Mouse (Mus musculus): ENCODE measurements at regions not wholly inside any gene's neighbourhood (a gene's known extent, or its start where the extent isn't known, plus 50 kb on each side); places are given as distances from the start of the nearest gene placed in this dataset.

- no peak for DNase-seq (ENCODE audit: low spot score in 2 of 2)
Measured at GRCm38 (mm10) chr13:6374570-6375173, 173.3 kb upstream of the Pitrm1 start.

- DNase-seq (ENCODE audit: low spot score in 2 of 2) = no peak
Measured at GRCm38 (mm10) chr13:6377919-6378318, 170.0 kb upstream of the Pitrm1 start.

GRCm38 (mm10) chr13:6395562-6396223 lies 152.3 kb upstream of the Pitrm1 start:
- no peak for DNase-seq (ENCODE audit: low spot score in 2 of 2)

- DNase-seq (ENCODE audit: low spot score in 2 of 2) = no peak
Measured at GRCm38 (mm10) chr13:6397648-6398047, 150.3 kb upstream of the Pitrm1 start.

GRCm38 (mm10) chr13:6431821-6432220 lies 116.1 kb upstream of the Pitrm1 start:
- DNase-seq (ENCODE audit: low spot score in 2 of 2) = no peak

GRCm38 (mm10) chr13:6446976-6447375 lies 101.0 kb upstream of the Pitrm1 start:
- DNase-seq (ENCODE audit: low spot score in 2 of 2) = no peak

GRCm38 (mm10) chr13:6461363-6461762 lies 86.6 kb upstream of the Pitrm1 start:
- DNase-seq (ENCODE audit: low spot score in 2 of 2) = no peak

GRCm38 (mm10) chr13:6465911-6466419 lies 82.0 kb upstream of the Pitrm1 start:
- DNase-seq (ENCODE audit: low spot score in 2 of 2) = no peak

- peak; percentile 29 to 51 for DNase-seq (ENCODE audit: low spot score in 2 of 2)
Measured at GRCm38 (mm10) chr13:6469446-6470227, 78.3 kb upstream of the Pitrm1 start.

- no peak for DNase-seq (ENCODE audit: low spot score in 2 of 2)
Measured at GRCm38 (mm10) chr13:6470286-6471103, 77.5 kb upstream of the Pitrm1 start.

- peak; percentile 29 to 45 for DNase-seq (ENCODE audit: low spot score in 2 of 2)
Measured at GRCm38 (mm10) chr13:6471643-6472042, 76.3 kb upstream of the Pitrm1 start.

GRCm38 (mm10) chr13:6473401-6474190 lies 74.4 kb upstream of the Pitrm1 start:
- DNase-seq (ENCODE audit: low spot score in 2 of 2) = no peak

GRCm38 (mm10) chr13:6479667-6480066 lies 68.3 kb upstream of the Pitrm1 start:
- no peak for DNase-seq (ENCODE audit: low spot score in 2 of 2)

GRCm38 (mm10) chr13:6484418-6484817 lies 63.5 kb upstream of the Pitrm1 start:
- no peak for DNase-seq (ENCODE audit: low spot score in 2 of 2)

- no peak for DNase-seq (ENCODE audit: low spot score in 2 of 2)
Measured at GRCm38 (mm10) chr13:6487837-6488236, 60.1 kb upstream of the Pitrm1 start.

- no peak for DNase-seq (ENCODE audit: low spot score in 2 of 2)
Measured at GRCm38 (mm10) chr13:6492916-6493619, 54.9 kb upstream of the Pitrm1 start.

All from adrenal gland, adult 18-20 months (tissue).